Mouse (Mus musculus) gastrocnemius, adult 18-20 months (tissue): ENCODE measurements around the gene Mdc1. TPM values are rescaled to one million over a fixed set of nuclear protein-coding genes. Genes with fewer than 3 reads are reported as not detected.

ENCODE experiments used
- DNase-seq: peaks from one replicate; pipeline ENCODE4 v3.0.0; 2021; ENCODE audit warnings: low spot score
- total RNA-seq, 2 experiments: library from RNA; stranded (reverse); gene quantifications; 2 replicates each; pipeline ENCODE4 v1.2.3; 2021

Gene Mdc1
- total RNA-seq, 2 experiments from 2014 or later, result 4.2 to 6.7 TPM

GRCm38 (mm10) chr17:35848112-35848511, 6.8 kb downstream of the Mdc1 start:
- DNase-seq, result no peak

GRCm38 (mm10) chr17:35850974-35851373, 9.7 kb downstream of the Mdc1 start:
- DNase-seq, result no peak

- no peak for DNase-seq
Observed at GRCm38 (mm10) chr17:35859371-35859770, 18.1 kb downstream of the Mdc1 start.

- no peak for DNase-seq
Observed at GRCm38 (mm10) chr17:35859835-35860234, 18.5 kb downstream of the Mdc1 start.

- no peak for DNase-seq
Observed at GRCm38 (mm10) chr17:35860831-35861197, 19.5 kb downstream of the Mdc1 start.

GRCm38 (mm10) chr17:35861198-35861857, 20.0 kb downstream of the Mdc1 start, which contains the start of gene Nrm:
Gene Nrm, plus strand, starts transcription at chr17:35861318.
- DNase-seq, result peak; percentile 92

- DNase-seq, result no peak
Observed at GRCm38 (mm10) chr17:35864832-35865353, 23.6 kb downstream of the Mdc1 start.

- DNase-seq, result peak; percentile 75
Observed at GRCm38 (mm10) chr17:35865481-35866280, 24.4 kb downstream of the Mdc1 start, which contains the start of gene Ppp1r18. Gene Ppp1r18, plus strand, starts transcription at chr17:35865593.

- DNase-seq, result peak; percentile 75
Observed at GRCm38 (mm10) chr17:35866281-35866831, 25.0 kb downstream of the Mdc1 start.

- DNase-seq, result peak; percentile 41
Observed at GRCm38 (mm10) chr17:35866911-35867890, 25.9 kb downstream of the Mdc1 start.

GRCm38 (mm10) chr17:35868165-35868820, 27.0 kb downstream of the Mdc1 start:
- DNase-seq, result no peak

- DNase-seq, result no peak
Observed at GRCm38 (mm10) chr17:35868961-35869345, 27.6 kb downstream of the Mdc1 start.

GRCm38 (mm10) chr17:35869346-35870067, 28.2 kb downstream of the Mdc1 start:
- peak; percentile 36 for DNase-seq

- peak; percentile 44 for DNase-seq
Observed at GRCm38 (mm10) chr17:35870151-35870883, 29.0 kb downstream of the Mdc1 start.

- DNase-seq, result no peak
Observed at GRCm38 (mm10) chr17:35870884-35871696, 29.8 kb downstream of the Mdc1 start.

- DNase-seq, result peak; percentile 89
Observed at GRCm38 (mm10) chr17:35873774-35874519, 32.6 kb downstream of the Mdc1 start.

- DNase-seq, result no peak
Observed at GRCm38 (mm10) chr17:35874721-35875120, 33.4 kb downstream of the Mdc1 start.
